Mouse (Mus musculus): ENCODE data around the gene Efemp1.

Gene Efemp1
- long read RNA-seq, experiment 1, transcript Efemp1-201 (11 exons, 2,037 nt), result major isoform, 35 of 49 reads
- long read RNA-seq, experiment 1, partial matches to known transcripts, result 11 of 49 reads
- long read RNA-seq, experiment 1, other reads (novel, unspliced or antisense), result 3 of 49 reads
- long read RNA-seq, experiment 2, transcript Efemp1-201 (11 exons, 2,037 nt), result major isoform, 38 of 49 reads
- long read RNA-seq, experiment 2, partial matches to known transcripts, result 9 of 49 reads
- long read RNA-seq, experiment 2, other reads (novel, unspliced or antisense), result 2 of 49 reads

DNA sequence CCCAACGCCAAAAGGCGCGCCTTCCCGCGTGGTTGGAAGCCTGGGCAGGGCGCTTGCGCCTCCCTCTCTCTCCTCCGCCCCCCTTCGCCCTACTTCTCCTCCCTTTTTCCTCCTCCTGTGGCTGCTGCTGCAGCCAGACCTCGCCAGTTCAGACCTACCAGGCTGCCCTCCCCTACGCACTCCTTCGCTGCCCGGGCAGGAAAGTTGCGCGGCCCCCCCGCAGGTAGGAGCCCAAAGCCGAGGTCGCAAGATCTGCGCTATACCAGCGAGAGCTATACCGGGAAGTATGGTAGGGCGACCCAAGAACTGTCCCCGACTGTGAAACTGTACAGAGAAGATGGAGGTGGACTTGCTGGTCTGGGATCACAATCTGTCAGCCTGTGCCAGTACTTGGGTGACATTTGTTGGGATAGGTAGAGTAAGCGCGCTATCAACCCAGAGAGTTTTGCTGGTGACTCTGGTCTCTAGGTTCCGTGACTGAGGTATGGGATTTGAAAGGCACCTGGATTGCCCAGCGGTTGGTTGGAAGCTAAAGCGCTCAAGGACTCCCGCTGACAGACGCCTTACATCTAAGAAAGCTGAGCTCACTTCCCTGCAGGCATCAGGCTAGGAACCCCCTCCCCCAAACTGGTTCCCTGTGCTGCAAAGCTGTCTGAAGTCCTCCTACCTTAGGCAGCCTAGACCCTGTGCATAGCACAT is at the start of gene Efemp1:
TSS of gene Efemp1 (plus strand) at position 103 of the 699 bp plus-strand sequence.
- intact Hi-C loops (cut with DNase I), result no loop called here

DNA sequence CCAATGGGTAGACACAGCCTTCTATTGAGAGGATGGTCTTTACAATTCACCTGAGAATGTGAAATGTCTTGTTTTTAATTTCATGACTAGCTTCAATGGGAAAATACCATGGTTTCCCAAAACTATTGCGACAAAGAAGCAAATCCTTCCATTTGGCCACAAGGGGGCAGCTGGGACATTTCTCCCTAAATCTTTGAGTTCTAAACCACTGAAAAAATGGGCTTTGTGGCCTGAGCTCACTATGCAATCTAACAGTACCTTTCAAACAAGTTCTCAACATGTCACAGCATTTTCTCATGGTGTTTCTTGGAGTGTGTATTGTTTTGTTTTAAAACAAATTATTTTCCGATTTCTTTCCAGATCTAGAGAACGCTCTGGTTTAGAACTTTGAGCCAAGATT is 44.3 kb upstream of the Efemp1 start:
- intact Hi-C loops (cut with DNase I), result loop anchor here (5.0 to 10.0 kb wide), 2 partner anchors 194 to 234 kb away; no protein-coding TSS in a partner anchor

DNA sequence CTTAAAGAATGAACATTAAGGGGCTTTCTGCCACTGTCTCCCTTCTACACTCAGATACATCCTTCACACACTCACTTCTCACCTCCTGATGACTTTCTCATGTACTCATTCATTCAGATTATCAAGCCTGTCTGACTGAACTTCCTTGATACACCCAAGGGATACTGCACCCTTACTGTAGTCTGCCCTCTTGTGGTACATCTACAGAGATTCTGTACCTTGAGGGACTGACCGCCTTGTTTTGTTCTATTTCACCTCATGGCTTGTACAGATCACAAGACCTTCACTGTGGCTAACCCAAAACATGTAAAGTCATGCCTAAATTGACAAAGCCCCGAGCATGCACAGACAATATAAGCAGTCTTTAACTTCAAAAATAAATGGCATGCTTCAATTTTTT is 41.1 kb upstream of the Efemp1 start:
- intact Hi-C loops (cut with DNase I), result no loop called here

DNA sequence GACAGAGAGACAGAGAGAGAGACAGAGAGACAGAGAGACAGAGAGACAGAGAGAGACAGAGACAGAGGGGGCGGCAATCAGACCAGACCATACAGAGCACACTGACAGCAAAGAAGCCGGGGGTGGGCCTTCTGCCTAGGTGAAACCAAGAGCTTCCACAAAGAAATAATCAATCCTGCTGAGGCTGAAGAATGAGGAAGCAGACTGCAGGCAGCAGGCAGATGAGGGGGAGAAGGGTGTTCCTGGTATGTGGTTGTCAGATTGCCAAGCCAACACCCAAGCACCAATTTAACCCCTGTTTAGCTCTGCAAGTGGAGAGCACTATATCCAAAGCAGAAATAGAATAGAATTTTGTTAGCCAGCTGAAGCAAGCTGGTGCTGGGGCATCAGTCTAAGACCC is 40.4 kb upstream of the Efemp1 start:
- intact Hi-C loops (cut with DNase I), result no loop called here

DNA sequence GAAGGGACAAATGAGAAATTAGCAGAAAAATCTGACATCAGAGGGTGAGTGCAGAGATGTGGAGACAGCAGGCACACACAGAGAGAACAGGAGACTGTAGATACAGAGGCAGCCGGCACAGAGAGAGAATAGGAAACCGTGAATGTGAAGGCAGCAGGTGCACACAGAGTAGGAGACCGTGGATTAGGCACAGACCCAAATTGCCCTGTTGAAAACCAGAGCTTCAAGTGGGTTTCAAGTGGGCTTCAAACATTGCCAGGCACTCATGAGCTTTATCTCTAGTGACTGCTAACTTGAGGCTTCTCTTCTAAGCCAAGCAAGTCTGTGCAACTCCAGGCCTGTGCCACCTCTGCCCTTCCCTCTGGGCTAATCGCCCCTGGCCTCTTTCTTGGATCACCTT is 35.6 kb upstream of the Efemp1 start:
- intact Hi-C loops (cut with DNase I), result no loop called here

DNA sequence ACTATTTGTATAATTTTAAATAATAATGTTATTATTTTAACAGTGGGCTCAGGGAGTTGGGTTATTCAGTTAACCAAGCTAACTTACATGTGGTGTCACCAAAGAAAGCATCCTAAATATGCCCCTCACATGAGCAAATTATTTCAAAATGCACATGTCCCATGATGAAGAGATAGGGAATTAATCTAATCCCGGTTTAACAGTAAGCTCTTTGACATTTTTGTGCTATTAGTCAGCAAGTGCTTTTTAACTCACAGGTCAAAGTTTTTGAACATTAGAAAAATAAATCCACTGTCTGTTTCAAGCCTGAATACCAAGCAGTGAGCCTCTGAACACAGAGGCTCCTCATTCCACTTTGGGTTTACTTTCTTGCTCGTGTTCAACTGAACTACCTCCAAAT is 26.1 kb upstream of the Efemp1 start:
- intact Hi-C loops (cut with DNase I), result loop anchor here (5.0 kb wide), 1 partner anchor 210 kb away; no protein-coding TSS in a partner anchor

DNA sequence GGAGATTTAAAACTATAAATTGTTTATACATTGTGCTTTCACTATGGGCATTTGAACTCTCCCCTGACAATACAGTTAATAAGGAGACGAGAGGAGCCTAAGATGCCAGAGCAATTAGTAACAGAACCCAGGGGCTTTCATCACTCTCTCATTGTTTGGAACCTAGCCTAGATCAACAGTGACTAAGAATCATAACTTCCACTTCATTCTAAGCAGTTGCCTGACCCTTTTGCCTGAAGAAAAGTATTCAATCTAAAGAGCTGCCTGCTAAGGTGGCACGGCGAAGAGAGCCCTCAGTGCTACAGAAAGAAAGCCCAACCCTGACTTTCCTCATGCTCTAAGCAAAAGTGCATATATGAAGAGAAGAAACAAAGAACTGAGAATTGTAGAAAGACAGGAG is 19.2 kb upstream of the Efemp1 start:
- intact Hi-C loops (cut with DNase I), result no loop called here

DNA sequence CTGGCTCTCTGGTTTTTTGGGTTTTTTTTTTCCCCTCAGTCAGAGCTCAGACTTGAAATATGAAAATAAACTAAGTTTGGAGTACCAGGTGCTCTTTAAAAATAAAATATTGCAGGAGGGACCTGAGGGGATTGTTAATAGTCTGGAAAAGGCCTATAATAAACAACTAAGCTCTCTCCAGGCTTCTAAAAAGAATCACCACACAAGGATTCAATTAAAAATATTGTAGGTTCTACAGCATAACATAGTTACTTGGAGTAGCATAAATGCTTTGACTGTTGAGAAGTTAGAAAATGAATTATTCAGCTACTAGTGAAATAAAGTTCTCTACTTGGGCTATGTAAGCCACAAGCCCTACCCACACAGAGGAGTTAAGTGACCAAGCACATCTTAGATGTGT is 17.9 kb upstream of the Efemp1 start:
- intact Hi-C loops (cut with DNase I), result no loop called here

DNA sequence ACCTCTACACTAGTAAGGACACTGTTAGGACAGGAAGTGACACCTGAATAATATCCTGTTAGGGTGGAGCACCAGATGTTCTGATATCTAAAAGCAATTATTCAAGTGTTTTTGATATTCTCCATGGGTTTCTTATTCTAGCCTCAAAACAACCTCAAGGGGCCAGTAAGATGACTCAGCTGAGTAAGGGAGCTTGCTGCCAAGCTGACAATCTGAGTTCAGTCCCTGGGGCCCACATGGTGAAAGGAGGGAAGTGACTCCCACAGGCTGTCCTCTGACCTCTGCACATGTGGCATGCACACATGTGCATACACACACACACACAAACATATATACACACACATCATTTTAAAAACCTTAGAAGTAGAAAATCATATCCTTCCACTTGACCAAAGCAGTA is 3.2 kb upstream of the Efemp1 start:
- intact Hi-C loops (cut with DNase I), result no loop called here

DNA sequence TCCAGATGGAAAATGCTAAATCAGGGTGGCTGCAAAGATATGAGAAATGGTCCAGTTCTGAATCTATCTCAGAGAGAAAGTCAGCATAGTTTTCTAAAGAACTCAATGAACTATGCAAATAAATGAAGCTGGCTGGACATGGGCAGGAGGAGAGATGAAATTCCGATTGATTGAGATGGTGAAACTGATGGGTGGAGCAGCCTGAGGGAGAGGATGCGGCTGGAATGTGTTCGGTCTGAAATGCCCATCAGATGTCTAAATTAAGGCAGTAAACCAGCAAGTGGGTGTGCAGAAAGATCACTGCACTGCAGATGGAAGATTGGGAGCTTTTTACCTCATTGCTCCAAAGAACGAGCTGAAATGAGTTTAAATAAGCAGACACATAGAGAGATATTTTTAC is 1.4 kb upstream of the Efemp1 start:
- intact Hi-C loops (cut with DNase I), result no loop called here

DNA sequence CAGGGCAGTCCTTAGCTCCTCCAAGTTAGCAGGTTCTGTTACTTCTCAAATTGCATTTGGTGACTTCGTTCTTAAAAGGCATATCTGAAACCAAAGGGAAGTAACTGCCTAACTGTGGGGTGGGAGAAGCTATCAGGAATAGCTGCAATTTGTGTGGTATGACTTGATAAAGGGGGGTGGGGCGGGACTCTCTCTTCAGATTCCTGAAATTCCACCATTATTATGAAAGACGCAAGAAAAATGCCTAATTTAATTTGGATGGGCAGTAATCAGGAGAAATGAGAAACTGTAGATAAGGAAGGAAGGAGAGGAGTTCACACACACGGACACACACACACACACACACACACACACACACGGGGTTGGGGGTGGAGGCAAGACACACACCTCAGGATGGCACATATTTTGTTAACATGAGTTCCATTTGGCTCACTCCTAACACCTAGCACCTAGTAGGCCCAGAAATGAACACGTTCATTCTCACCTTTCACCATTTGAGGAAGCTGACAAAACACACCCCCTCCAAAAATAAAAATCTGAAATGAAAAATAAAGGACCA is 564 bp upstream of the Efemp1 start:
- intact Hi-C loops (cut with DNase I), result no loop called here

DNA sequence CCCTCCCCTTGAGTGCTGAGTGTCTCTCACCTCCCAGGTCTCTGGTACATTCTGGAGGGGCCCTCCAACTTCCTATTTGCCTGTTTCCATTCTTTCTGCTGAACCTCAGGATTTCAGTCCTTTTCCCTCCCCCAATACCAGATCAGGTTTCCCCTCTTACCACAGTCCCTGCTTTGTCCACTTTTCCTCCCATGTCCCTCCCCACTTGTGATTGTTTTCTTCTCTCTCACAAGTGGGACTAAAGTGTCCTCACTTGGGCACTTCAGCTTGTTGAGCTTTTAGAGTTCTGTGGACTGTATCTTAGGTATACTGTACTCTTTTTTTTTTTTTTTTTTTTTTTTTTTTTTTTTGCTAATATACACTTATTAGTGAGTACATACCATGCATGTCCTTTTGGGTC is 6.1 kb downstream of the Efemp1 start:
- intact Hi-C loops (cut with DNase I), result no loop called here

DNA sequence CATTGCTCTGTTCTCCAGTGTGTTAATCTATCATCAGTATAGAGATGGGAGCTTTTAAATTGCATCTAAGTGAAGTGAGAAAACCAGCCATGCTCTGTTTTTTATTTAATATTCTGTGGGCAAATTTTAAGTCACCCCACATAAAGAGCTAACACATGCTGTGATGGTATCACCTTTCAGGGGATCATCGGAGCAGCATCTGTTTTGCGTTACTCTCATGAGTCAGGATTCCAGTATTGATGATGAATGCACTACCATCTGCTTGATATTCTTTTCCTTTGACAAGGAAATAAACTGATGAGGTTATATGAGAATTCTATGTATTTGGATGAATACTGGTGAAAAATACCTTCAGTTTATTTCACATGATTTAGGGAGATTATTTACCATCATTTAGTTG is 16.1 kb downstream of the Efemp1 start:
- intact Hi-C loops (cut with DNase I), result no loop called here

DNA sequence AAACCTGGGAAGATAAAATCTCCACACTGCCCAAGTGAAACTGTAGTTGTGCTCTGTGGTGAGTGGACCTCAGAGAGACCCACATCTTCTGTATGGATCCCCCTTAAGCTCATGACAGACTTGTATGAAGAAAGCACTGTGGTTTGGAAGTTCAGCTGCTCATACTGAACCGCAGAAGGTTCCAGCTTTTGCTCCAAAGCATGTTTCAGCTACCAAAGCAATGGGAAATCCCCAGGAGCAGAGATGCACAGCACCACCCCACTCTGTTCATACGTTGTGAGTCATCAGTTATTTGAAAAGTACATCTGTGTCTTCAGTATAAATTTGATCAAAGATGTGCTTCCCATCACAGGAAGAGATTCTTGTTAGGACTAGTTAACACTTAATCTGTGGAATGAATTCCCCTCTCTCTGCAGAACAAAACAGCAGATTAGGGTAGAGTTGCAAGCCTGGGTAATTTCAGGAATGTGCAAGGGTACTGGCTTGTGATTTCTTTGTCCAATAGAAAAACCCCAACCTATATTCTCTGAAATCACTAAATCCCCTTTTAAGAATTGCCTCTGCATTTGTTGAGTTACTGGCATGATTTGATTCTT is 28.5 kb downstream of the Efemp1 start:
- intact Hi-C loops (cut with DNase I), result no loop called here

DNA sequence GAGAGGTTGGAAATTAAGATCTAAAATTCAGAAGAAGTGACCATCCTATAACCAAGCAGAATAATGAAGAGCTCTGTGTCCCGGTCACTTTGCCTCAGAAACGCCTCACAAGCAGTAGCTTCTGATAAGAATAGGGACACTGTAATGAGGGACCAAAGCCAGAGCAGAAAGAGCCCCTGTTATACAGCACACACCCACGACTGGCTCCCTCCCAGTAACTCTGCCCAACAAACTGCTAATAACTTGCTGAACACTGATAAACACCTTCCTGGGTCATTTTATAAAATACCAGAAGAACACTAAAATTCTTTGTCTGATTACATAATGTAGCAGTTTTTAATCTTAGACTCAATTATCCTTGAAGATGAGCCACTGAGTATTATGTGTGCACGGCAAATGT is 30.1 kb downstream of the Efemp1 start:
- intact Hi-C loops (cut with DNase I), result no loop called here

DNA sequence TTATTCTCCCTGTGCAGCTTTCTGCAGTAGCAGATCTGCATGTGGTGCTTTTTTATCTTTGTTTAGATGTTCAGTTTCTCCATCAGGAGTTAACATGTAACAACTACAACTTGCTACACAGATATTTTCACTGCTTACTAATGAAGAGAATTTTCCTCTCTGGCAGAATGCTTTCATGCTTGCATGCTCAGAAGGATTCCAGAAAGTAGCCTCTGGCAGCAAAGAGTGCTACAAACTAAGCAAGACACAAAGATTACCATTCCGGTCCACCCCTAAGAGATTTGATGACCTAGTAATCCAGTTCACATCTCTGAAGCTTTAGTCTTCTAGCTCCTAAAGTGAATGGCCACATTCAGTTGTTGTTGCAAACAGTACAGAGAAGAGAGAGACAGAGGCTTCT is 36.5 kb downstream of the Efemp1 start:
- intact Hi-C loops (cut with DNase I), result no loop called here

DNA sequence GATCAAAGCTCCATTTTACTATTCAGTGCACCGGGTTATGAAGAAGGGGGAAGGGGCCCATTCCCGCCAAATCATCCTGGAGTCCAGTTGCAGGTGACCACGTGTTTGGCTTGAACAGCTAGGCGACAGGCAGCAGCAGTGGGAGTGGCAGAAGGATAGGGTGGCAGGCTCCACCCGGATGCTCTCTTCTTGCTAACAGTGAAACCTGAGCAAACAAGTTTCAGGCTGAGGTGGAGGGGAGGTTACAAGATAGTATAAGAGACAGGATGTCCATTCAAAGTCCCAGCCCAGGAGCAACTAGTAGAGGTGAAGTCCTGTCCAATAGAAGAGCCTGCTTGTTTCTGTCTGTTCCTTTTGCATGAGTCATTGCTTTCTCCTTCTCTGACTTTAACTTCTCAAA is 38.5 kb downstream of the Efemp1 start:
- intact Hi-C loops (cut with DNase I), result no loop called here

DNA sequence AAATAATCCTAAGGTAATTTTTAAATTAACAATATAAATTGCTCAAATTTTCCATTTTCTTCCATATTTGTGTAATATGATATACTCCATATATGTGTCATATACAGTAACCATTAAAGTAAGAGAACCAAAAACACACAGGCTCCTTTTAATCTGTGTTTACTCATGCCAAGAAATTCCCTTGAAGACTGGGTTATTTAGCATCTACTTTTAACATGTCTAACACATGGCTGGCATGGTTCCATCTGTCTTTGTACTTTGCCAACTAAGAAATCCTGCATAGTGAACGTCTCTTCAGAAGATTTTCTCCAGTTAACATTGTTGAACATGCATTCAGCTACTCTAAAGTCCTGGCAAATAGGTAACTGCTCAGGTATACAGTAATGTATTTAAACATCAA is 46.4 kb downstream of the Efemp1 start:
- intact Hi-C loops (cut with DNase I), result no loop called here

DNA sequence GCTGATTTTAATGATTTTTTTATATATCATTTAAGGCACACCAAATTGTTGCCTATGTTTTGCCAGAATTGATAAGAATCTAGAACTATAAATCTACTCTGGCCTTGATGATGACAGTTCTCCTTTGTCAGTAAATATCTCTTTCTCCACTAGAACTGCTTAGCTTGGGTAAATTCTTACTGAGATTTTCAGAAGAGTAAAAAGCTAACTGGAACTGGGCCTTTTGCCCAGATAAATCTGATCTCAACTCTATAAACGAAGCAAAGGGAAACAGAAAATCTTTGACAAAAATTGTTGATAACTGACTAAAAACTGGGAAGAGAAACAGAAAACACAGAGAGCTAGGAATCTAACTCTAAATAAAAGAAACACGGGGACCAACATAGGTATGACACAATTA is 51.6 kb downstream of the Efemp1 start:
- intact Hi-C loops (cut with DNase I), result no loop called here

DNA sequence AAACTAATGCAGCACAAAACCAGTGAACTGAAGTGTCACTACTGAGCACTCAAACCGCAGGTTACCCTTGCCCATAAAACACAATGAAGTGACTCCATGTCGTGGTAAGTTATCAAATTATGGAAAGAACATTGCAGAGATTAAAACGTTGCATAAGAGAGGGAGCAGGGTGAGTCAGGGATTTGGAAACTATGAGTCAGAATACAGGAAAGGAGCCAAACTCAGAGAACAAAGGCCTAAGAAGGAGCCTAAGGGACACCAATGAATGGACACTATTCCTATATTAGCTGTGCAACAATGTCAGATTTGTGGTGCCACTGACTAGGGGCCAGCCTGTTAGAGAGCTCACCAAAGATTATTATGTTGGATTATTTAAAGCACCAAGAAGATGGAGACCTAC is 53.3 kb downstream of the Efemp1 start:
- intact Hi-C loops (cut with DNase I), result no loop called here

DNA sequence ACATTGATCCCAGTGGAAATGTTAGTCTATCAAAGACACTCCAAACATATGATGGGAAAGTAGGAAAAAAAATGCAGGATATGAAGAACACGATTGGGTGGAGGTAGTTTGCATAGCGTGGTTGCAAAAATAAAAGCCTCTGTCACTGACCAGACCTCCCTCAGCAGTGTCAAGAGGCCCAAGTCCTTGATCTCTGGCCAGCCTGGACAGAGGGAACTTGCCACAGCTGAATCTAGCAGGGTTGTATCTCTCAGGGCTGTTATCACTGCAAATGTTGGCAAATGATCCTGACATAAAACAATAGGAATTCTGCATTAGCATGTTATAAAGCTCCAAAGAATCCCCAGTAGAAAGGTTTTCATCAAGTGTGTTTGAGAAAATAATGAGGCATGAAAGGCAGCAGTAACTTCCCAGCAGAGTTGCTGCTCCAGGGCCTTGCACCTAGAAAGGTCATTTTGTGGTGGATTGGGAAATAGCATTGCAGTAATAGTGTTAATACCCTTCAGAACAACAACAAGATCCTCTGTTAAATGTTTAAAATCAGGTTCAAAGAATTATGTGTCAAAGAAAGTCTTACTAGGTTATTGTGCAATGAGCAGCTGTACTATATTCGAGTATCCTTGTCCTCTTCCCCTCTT is 56.0 kb downstream of the Efemp1 start:
- intact Hi-C loops (cut with DNase I), result no loop called here

Measured in adrenal gland (tissue).